Mouse (Mus musculus) left cerebral cortex, postnatal 36 days (tissue): Measurements from ENCODE around the gene Ptges3. TPM values are rescaled to one million over a fixed set of nuclear protein-coding genes. Genes with fewer than 3 reads are reported as not detected.

Experiments
- microRNA-seq: library from miRNA; unstranded; fragments of <30 nt; microRNA quantifications from one replicate; pipeline ENCODE4 v1.2.0, GENCODE M21; 2022
- total RNA-seq, 2 experiments: library from RNA; stranded (reverse); gene quantifications; 2 replicates each; pipeline ENCODE4 v1.2.3; 2021

Ptges3 gene
- total RNA-seq, 2 experiments from 2014 or later, result 120 to 131 TPM

Small RNA genes within 50 kb of the gene (microRNA-seq; reads per million reads assigned to microRNA genes)
- gene Mir677, result 13.2 reads per million, percentile 33 among the genes with 10 or more reads in this experiment

Other genes with a start within 250 kb of the Ptges3 start
- not detected for gene Rdh19, start 209.0 kb upstream of the Ptges3 start, total RNA-seq
- not detected for gene Rdh16f2, start 192.5 kb upstream of the Ptges3 start, total RNA-seq
- gene Rdh7, start 170.1 kb upstream of the Ptges3 start, total RNA-seq, result not detected
- not detected for gene Sdr9c7, start 160.4 kb upstream of the Ptges3 start, total RNA-seq
- gene Hsd17b6, start 51.3 kb upstream of the Ptges3 start, total RNA-seq, result not detected
- gene Prim1, start 43.8 kb upstream of the Ptges3 start, total RNA-seq, result 1 to 10 TPM; 6.7 to 7.2 TPM
- 100 to 1,000 TPM; 292 to 297 TPM for gene Naca, start 23.4 kb upstream of the Ptges3 start, total RNA-seq
- 1,000 to 10,000 TPM; 1,550 to 1,901 TPM for gene Atp5b, start 24.3 kb downstream of the Ptges3 start, total RNA-seq
- gene Baz2a, start 32.6 kb downstream of the Ptges3 start, total RNA-seq, result 10 to 100 TPM; 31.6 to 44.5 TPM
- 10 to 100 TPM; 12.1 to 15.6 TPM for gene Rbms2, start 121.3 kb downstream of the Ptges3 start, total RNA-seq
- gene Gls2, start 135.5 kb downstream of the Ptges3 start, total RNA-seq, result 10 to 100 TPM; 31.3 to 33.2 TPM
- gene Spryd4, start 152.9 kb downstream of the Ptges3 start, total RNA-seq, result 10 to 100 TPM in 1 of 2 experiments, 1 to 10 TPM in 1; 9.2 to 10.2 TPM
- not detected for gene Mip, start 166.9 kb downstream of the Ptges3 start, total RNA-seq
- 1 to 10 TPM; 5.6 to 5.9 TPM for gene Timeless, start 173.1 kb downstream of the Ptges3 start, total RNA-seq
- not detected for gene Apon, start 195.1 kb downstream of the Ptges3 start, total RNA-seq
- not detected for gene Apof, start 209.7 kb downstream of the Ptges3 start, total RNA-seq
- gene Stat2, start 211.6 kb downstream of the Ptges3 start, total RNA-seq, result 10 to 100 TPM; 24.0 to 35.6 TPM
- gene Il23a, start 239.8 kb downstream of the Ptges3 start, total RNA-seq, result under 1 TPM; 0.27 to 0.29 TPM
- 10 to 100 TPM; 11.3 to 17.2 TPM for gene Pan2, start 244.4 kb downstream of the Ptges3 start, total RNA-seq